Mouse (Mus musculus): ENCODE data around the gene Olfr178. TPM values are rescaled to one million over a fixed set of nuclear protein-coding genes. Genes with fewer than 3 reads are reported as not detected.

Gene Olfr178
- polyA plus RNA-seq (2015; fragmentation: Illumina TruSeq; extraction: RNeasy Lipid Tissue Mini Kit (QIAGEN cat#74804); ENCODE audit: insufficient read depth, low replicate concordance): not detected

DNA sequence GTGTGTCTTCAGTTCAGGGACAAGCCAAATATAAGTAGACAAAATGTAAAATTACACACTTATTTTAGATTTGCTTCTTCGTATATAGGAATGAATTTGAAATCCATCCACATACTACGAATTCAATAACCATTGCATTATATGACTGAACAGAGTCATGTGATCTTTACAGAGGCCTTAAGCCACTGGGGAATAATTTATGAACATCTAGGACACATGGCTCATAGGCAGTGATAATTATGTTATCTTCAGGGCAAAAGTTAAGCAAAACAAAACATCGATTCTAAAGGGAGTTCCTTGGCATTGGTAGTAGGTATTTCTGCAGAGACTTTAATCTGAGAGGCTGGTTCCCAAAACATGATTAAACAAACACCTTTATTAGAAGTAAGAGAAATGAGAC is at the start of gene Olfr178:
Gene Olfr178, minus strand, starts transcription at position 101 of the 400 bp plus-strand sequence.

DNA sequence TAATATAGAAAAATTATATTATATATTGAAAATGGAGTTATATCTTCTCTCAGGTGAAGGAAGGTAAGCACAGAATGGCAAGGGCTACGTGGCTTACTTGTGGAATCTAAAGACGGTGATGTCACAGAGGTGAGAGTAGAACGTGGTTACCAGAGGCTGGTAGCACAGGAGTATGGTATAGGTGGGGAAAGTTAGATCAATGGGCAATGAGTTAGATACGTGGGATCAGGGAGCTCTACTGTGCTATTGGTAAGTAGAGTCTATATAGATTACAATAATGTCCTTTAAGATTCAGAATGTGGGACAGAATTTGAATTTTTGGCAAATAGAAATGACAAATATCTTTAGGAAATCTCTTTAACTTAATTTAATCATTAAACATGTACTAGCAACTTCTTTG is 37.4 kb upstream of the Olfr178 start, which contains the start of gene Olfr180:
Gene Olfr180, minus strand, starts transcription at position 101 of the 400 bp plus-strand sequence.

DNA sequence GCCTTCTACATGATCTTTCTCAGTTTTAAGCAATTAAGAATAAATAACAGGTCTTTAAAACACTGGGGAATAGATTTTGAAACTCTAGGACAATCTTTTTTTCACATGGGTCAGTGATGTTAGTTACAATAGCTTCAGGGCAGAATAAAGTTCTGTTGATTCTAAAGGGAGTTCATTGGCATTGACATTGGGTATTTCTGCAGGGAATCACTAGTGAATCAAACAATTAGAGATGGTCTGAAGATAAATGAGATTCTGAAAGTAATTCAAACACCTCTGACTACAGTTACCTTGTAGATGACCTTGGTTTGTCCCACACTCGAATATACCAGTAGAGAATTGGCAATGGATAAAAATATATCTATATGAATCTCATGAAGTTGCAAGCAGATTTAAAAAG is 36.8 kb upstream of the Olfr178 start, which contains the start of gene Olfr181:
Gene Olfr181, minus strand, starts transcription at position 101 of the 400 bp plus-strand sequence.

DNA sequence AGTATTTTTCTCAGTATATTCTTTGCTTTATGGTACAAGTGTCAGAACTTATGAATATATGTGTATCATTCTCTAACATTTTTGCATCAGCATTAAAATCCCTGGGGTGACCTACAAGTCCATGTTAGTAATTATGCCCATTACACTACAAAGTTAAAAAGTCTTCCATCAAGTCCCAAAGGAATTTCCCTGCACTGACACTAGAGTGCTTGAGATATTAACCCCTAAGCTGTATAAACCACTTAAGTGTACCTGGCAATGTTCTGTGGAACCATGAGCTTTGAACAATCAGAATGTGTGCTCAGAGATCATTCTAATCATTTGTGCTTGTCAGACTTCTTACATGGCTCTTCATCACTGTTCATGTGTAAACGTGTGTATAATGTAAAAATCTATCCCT is 17.2 kb downstream of the Olfr178 start, which contains the start of gene Olfr177:
Gene Olfr177, minus strand, starts transcription at position 101 of the 400 bp plus-strand sequence.

Other genes with a start within 250 kb of the Olfr178 start
- 35.9 TPM for gene Cpox, start 221.8 kb downstream of the Olfr178 start, polyA plus RNA-seq (2015; fragmentation: Illumina TruSeq; extraction: RNeasy Lipid Tissue Mini Kit (QIAGEN cat#74804); ENCODE audit: insufficient read depth, low replicate concordance)
- 1.9 TPM for gene Gpr15, start 173.0 kb downstream of the Olfr178 start, polyA plus RNA-seq (2015; fragmentation: Illumina TruSeq; extraction: RNeasy Lipid Tissue Mini Kit (QIAGEN cat#74804); ENCODE audit: insufficient read depth, low replicate concordance)
- 48.4 TPM for gene Cldnd1, start 164.2 kb downstream of the Olfr178 start, polyA plus RNA-seq (2015; fragmentation: Illumina TruSeq; extraction: RNeasy Lipid Tissue Mini Kit (QIAGEN cat#74804); ENCODE audit: insufficient read depth, low replicate concordance)
- not detected for gene Olfr172, start 128.9 kb downstream of the Olfr178 start, polyA plus RNA-seq (2015; fragmentation: Illumina TruSeq; extraction: RNeasy Lipid Tissue Mini Kit (QIAGEN cat#74804); ENCODE audit: insufficient read depth, low replicate concordance)
- not detected for gene Olfr173, start 91.8 kb downstream of the Olfr178 start, polyA plus RNA-seq (2015; fragmentation: Illumina TruSeq; extraction: RNeasy Lipid Tissue Mini Kit (QIAGEN cat#74804); ENCODE audit: insufficient read depth, low replicate concordance)
- not detected for gene Olfr175-ps1, start 65.3 kb downstream of the Olfr178 start, polyA plus RNA-seq (2015; fragmentation: Illumina TruSeq; extraction: RNeasy Lipid Tissue Mini Kit (QIAGEN cat#74804); ENCODE audit: insufficient read depth, low replicate concordance)
- gene Olfr177, start 17.3 kb downstream of the Olfr178 start, polyA plus RNA-seq (2015; fragmentation: Illumina TruSeq; extraction: RNeasy Lipid Tissue Mini Kit (QIAGEN cat#74804); ENCODE audit: insufficient read depth, low replicate concordance): not detected
- not detected for gene Olfr181, start 36.7 kb upstream of the Olfr178 start, polyA plus RNA-seq (2015; fragmentation: Illumina TruSeq; extraction: RNeasy Lipid Tissue Mini Kit (QIAGEN cat#74804); ENCODE audit: insufficient read depth, low replicate concordance)
- not detected for gene Olfr180, start 37.3 kb upstream of the Olfr178 start, polyA plus RNA-seq (2015; fragmentation: Illumina TruSeq; extraction: RNeasy Lipid Tissue Mini Kit (QIAGEN cat#74804); ENCODE audit: insufficient read depth, low replicate concordance)
- not detected for gene Olfr183, start 103.3 kb upstream of the Olfr178 start, polyA plus RNA-seq (2015; fragmentation: Illumina TruSeq; extraction: RNeasy Lipid Tissue Mini Kit (QIAGEN cat#74804); ENCODE audit: insufficient read depth, low replicate concordance)
- gene Olfr186, start 138.2 kb upstream of the Olfr178 start, polyA plus RNA-seq (2015; fragmentation: Illumina TruSeq; extraction: RNeasy Lipid Tissue Mini Kit (QIAGEN cat#74804); ENCODE audit: insufficient read depth, low replicate concordance): not detected
- not detected for gene Olfr187, start 147.7 kb upstream of the Olfr178 start, polyA plus RNA-seq (2015; fragmentation: Illumina TruSeq; extraction: RNeasy Lipid Tissue Mini Kit (QIAGEN cat#74804); ENCODE audit: insufficient read depth, low replicate concordance)
- gene Olfr190, start 185.9 kb upstream of the Olfr178 start, polyA plus RNA-seq (2015; fragmentation: Illumina TruSeq; extraction: RNeasy Lipid Tissue Mini Kit (QIAGEN cat#74804); ENCODE audit: insufficient read depth, low replicate concordance): not detected
- not detected for gene Olfr191, start 197.8 kb upstream of the Olfr178 start, polyA plus RNA-seq (2015; fragmentation: Illumina TruSeq; extraction: RNeasy Lipid Tissue Mini Kit (QIAGEN cat#74804); ENCODE audit: insufficient read depth, low replicate concordance)
- not detected for gene Olfr193, start 219.8 kb upstream of the Olfr178 start, polyA plus RNA-seq (2015; fragmentation: Illumina TruSeq; extraction: RNeasy Lipid Tissue Mini Kit (QIAGEN cat#74804); ENCODE audit: insufficient read depth, low replicate concordance)
- not detected for gene Olfr194, start 229.0 kb upstream of the Olfr178 start, polyA plus RNA-seq (2015; fragmentation: Illumina TruSeq; extraction: RNeasy Lipid Tissue Mini Kit (QIAGEN cat#74804); ENCODE audit: insufficient read depth, low replicate concordance)

All from spleen, adult 10 weeks (tissue).